Mouse (Mus musculus) thymus, adult 18-20 months (tissue): ENCODE results near the gene Exoc8.
A peak's percentile ranks its signal among the peaks of the same experiment; 100 is the strongest.

ENCODE experiments used
- DNase-seq, 2 experiments: peaks; one replicate each; pipeline ENCODE4 v3.0.0; 2022; ENCODE audit warnings: mixed read lengths in 2 of 2

Exoc8 gene

DNA sequence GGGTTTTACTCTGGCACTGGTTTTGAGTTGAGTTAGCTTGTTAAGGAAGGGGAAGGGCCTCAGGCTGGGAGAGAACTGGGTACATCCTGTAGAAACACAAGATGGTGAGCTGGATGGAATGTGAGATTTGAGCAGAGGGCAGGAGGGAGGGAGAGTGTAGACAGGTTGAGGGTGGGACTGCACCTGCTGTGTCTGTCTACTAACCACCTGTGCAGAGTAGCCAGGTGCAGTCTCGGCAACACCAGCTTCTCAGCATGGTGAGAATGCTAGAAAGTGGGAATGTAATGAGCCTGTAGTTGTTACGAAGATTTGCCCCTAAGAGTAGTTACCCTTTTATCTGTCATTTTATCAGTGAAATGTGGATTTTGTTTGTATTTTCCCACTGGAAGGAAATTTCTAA is 8.0 kb upstream of the Exoc8 start:
- no peak for DNase-seq

DNA sequence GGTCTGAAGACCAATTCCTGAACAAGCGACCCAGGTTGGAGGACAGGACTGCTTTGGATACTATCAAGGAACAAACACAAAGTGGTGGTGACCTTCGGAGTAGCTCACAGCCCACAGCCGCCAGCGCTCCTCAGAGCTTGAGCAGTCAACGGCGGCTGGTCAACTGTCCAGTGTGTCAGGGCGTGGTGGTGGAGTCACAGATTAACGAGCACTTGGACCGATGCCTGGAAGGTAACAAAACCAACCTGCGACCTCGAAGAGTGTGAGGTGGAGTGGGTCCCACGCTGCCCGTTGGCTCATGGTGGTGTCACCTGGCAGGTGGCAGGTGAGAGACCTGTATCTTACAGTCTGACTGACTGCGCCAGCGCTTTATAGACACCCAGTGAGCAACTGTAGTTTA is 5.7 kb upstream of the Exoc8 start:
- no peak for DNase-seq

- DNase-seq = no peak
Observed at GRCm38 (mm10) chr8:124898251-124898905, 873 bp upstream of the Exoc8 start.

- DNase-seq = peak; percentile 40 to 58
Observed at GRCm38 (mm10) chr8:124896632-124897385, 696 bp downstream of the Exoc8 start.

GRCm38 (mm10) chr8:124896010-124896631 is 1.4 kb downstream of the Exoc8 start:
- peak in 1 of 2 experiments; percentile 9 for DNase-seq

GRCm38 (mm10) chr8:124892596-124892995 is 4.9 kb downstream of the Exoc8 start:
- DNase-seq = no peak

GRCm38 (mm10) chr8:124888385-124888784 is 9.1 kb downstream of the Exoc8 start:
- no peak for DNase-seq

- no peak for DNase-seq
Observed at GRCm38 (mm10) chr8:124878946-124879526, 18.5 kb downstream of the Exoc8 start.

- DNase-seq = no peak
Observed at GRCm38 (mm10) chr8:124878141-124878540, 19.4 kb downstream of the Exoc8 start.

DNA sequence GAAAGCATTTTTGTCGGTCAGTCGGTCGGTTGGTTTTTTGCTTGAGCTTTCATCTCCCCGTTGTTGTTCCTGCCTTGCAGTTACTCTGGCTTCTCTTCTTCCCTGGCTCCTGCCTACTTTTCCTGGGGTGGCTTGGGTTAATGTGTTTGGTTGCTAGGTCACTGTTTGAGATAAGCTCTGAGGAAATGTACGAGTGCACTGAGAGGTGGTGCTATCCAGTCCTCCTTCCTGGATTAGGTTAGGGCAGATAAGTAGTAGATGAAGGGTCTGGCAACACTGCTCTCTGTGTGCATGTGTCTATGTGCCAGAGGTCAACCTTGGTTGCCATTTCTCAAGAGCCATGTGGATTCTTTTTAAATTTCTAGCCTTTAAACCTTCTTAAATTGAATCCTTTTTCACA is 24.8 kb downstream of the Exoc8 start:
- DNase-seq = no peak

GRCm38 (mm10) chr8:124872081-124872480 is 25.4 kb downstream of the Exoc8 start:
- DNase-seq = no peak

DNA sequence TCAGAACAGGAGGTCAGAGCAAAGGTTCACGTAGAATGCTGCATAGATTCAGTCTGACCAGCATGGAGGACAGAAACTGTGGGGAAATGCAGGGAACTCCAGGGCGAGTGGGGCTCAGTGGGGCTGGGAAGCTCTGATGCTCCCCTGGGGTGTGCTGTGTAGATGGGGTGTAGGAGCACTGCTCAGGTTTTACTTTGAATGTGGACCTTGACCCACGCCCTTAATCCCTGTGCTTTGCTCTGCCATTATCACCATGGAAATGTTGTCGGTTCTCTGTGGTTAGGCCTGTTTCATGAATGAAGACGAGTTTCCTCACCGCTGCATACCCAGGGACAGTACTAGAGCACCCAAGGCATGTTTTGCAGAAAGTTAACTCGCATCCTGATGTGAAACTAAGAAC is 26.0 kb downstream of the Exoc8 start:
- no peak for DNase-seq

GRCm38 (mm10) chr8:124869708-124870107 is 27.8 kb downstream of the Exoc8 start:
- no peak for DNase-seq

DNA sequence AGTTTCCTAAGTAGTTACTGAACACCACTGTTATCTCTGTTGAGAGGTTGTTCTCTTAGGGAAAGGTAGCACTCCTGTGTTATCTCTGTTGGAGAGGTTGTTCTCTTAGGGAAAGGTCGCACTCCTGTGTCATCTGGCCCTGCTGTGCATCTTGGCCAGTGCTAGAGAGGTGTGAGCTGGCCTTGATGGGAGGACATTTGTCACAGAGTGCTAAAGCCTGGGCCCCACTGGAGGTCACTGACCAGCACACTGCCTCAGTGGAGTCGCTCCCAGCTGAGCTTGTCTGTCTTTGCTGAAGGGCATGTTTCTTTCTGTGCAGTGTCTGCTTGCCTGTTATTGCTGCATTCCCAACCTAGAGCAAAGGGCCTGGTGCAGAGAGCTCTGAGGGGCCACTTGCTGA is 30.4 kb downstream of the Exoc8 start:
- no peak for DNase-seq

GRCm38 (mm10) chr8:124866669-124867068 is 30.8 kb downstream of the Exoc8 start:
- no peak for DNase-seq

- DNase-seq = no peak
Observed at GRCm38 (mm10) chr8:124863729-124864128, 33.8 kb downstream of the Exoc8 start.

GRCm38 (mm10) chr8:124863163-124863677 is 34.3 kb downstream of the Exoc8 start:
- no peak for DNase-seq

DNA sequence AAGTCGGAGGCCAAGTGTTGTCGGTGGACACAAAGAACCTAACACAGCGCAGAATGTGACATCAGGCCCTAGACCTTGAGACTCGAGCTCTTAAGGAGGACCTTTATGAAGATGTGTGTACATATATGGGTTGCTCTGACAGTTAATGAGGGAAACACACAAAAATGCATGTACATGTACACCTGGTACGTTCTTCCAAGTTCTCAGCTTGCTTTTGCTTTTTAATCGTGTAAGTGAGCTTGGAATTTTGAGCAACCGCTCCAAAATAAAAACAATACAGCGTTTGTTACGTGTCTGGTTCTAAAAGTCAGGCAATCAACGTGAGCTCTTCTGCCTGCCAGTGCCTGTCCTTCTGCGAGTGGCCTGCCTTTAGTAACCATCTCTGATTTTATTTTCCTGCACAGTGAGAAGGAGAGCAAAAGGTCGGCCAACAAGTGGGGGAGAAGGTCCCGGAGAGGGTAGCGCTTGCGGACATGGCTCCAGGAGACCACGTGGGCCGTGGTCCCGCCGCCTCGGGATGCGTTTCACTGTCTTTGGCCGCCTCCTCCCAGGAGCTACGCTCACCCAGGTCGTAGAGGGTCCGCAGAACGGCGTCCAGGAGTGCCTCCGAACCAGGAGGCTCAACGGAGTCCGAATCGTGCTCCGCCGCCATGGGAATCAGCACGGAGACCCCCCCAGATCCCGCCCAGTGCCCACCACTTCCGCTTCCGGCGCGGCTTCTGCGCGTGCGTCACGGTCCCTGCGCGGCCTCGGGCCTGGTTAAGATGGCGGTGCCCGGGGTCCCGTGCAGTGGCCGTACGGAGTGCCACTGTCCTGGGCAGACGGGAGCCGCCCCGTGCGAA is 35.0 kb downstream of the Exoc8 start, which contains the start of the genes Gnpat and 2810004N23Rik:
TSS of gene Gnpat (plus strand) at position 713 of the 842 bp plus-strand sequence.
TSS of gene 2810004N23Rik (minus strand) at position 800 of the 842 bp plus-strand sequence.
- peak; percentile 86 for DNase-seq

- DNase-seq = no peak
Observed at GRCm38 (mm10) chr8:124860188-124860587, 37.3 kb downstream of the Exoc8 start.

- DNase-seq = no peak
Observed at GRCm38 (mm10) chr8:124859466-124859865, 38.0 kb downstream of the Exoc8 start.

DNA sequence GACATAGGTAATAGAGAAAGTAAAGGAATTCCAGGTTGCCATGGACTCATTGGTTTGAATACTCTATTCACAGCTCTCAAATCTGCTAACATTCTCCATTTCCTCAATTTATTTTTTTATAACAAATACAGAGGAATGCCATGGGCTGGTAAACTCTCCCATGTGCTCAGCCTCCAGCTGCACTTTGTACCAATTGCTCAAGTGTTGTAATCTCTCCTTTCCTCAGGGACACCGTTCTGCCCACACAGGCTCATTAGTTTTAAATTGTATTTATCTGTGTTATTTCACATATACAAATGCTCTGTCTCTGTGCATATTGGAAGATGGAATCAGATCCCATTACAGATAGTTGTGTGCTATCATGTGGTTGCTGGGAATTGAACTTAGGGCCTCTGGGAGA is 44.0 kb downstream of the Exoc8 start:
- no peak for DNase-seq

DNA sequence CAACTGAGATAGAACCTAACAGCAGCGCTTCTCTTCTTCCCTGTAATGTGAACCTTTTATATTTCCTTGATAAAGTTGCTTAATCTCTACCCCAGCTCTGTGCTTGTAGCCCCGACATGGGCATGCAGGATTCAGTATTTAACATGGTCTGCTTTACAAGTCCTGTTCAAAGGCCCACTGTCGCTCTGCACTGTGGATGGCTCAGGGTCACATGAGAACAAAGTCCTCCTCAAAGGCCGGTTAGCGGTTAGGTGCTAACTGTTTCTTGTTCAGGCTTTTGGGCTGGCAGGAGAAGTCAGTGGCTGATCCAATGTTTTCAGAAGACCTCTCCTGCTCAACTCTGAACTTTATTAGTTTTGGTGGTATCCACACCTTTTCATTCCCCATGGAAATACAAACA is 51.9 kb downstream of the Exoc8 start:
- DNase-seq = no peak
